Mouse (Mus musculus): ENCODE measurements around the gene Mycbp2.

GRCm38 (mm10) chr14:103102731-103103335, 243.8 kb downstream of the Mycbp2 start:
- no peak for TF ChIP-seq CTCF (IDR thresholded peaks at IDR 0.05; ENCODE audit: low read depth)
- TF ChIP-seq EP300 (IDR thresholded peaks at IDR 0.05; ENCODE audit: low read depth) = no peak
